Mouse (Mus musculus) hindbrain, postnatal 0 days (tissue): ENCODE results near the gene Sfn. TPM values are rescaled to one million over a fixed set of nuclear protein-coding genes. Genes with fewer than 3 reads are reported as not detected.

Experiments used
- ATAC-seq: fragments of 200-750 bp; cut with Nextera tagmentation; 2 replicates; pipeline ENCODE4 v1.8.0; 2017; ENCODE audit warnings: mild to moderate bottlenecking, moderate TSS enrichment, moderate library complexity
- DNase-seq: peaks from one replicate; pipeline ENCODE4 v3.0.0-alpha.2; 2015; ENCODE audit warnings: low spot score
- H3K27ac ChIP-seq: fragments of 300-500 bp; sonication (generic); 2 replicates; pipeline ENCODE4 v1.5.1; 2014; ENCODE audit warnings: mild to moderate bottlenecking
- H3K27me3 ChIP-seq: fragments of 300-500 bp; sonication (generic); 2 replicates; pipeline ENCODE4 v1.6.1; 2014; ENCODE audit warnings: low read length, mixed read lengths; ENCODE audit not compliant: insufficient read depth
- H3K36me3 ChIP-seq: fragments of 300-500 bp; sonication (generic); 2 replicates; pipeline ENCODE4 v1.6.1; 2014; ENCODE audit warnings: low read length, mixed read lengths; ENCODE audit not compliant: insufficient read depth
- H3K4me1 ChIP-seq: fragments of 300-500 bp; sonication (generic); 2 replicates; pipeline ENCODE4 v1.6.1; 2014; ENCODE audit warnings: antibody characterized with exemption, low read length, mixed read lengths; ENCODE audit not compliant: insufficient read depth
- H3K4me2 ChIP-seq: fragments of 300-500 bp; sonication (generic); 2 replicates; pipeline ENCODE4 v1.6.1; 2014; ENCODE audit warnings: low read depth, mild to moderate bottlenecking, low read length, moderate library complexity, mixed read lengths
- H3K4me3 ChIP-seq: fragments of 300-500 bp; sonication (generic); 2 replicates; pipeline ENCODE4 v1.5.1; 2014; ENCODE audit warnings: low read length
- H3K9ac ChIP-seq: fragments of 300-500 bp; sonication (generic); replicated peaks from 2 replicates; pipeline ENCODE4 v1.6.1; 2014; ENCODE audit warnings: mild to moderate bottlenecking, low read length, moderate library complexity, mixed read lengths
- H3K9me3 ChIP-seq: fragments of 300-500 bp; sonication (generic); 2 replicates; pipeline ENCODE4 v1.6.1; 2016; ENCODE audit warnings: low read length, mixed read lengths
- CTCF ChIP-seq: IDR thresholded peaks from 2 replicates; pipeline ENCODE4 v1.5.1; 2016; ENCODE audit warnings: antibody characterized with exemption, control low read depth, low read depth
- WGBS: fragments of 180-500 bp; shearing (Covaris S2); extraction: QIAGEN DNeasy Blood & Tissue Kit; methylation state at CpG from one replicate; pipeline ENCODE4 v1.1.7; 2014; 5-methylcytosine and 5-hydroxymethylcytosine counted together
- polyA plus RNA-seq: library from polyadenylated mRNA; unstranded; fragments of >200 nt; fragmentation: Nextera tagmentation; extraction: Ambion mirVana; gene quantifications from 2 replicates; pipeline ENCODE4 v1.2.1, GENCODE M21; 2015
- total RNA-seq: library from RNA; depleted of rRNA; stranded (reverse); fragments of >200 nt; gene quantifications from 2 replicates; pipeline ENCODE4 v1.2.3, GENCODE M21; 2014

Sfn gene
- total and polyA plus RNA-seq, 2 experiments from 2014 or later = 1.4 to 2.8 TPM

DNA sequence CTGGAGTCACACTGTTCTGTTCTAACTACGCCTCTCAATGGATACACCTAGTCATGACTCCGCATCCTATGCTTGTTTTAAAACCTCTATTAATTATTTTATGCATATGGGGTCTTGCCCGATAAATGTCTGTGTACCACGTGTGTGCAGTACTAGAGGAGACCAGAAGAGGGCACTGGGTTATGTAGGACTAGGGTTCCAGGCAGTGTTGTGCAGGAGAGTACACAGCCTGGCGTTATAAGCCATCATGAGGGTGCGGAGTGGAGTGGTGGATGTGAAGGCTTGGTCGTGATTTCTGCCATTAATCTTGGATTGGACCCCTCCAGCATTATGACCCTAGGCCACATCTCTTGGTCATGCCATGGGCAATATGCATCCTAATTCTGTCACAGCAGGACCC is 10.4 kb upstream of the Sfn start:
- Histone ChIP-seq H3K9ac (no peak overlapping the region), H3K4me3 (no peak overlapping the region), H3K4me2 (no peak overlapping the region), H3K4me1 (no peaks in the 10 kb centered on the region), H3K9me3 (no peaks in the 10 kb centered on the region), H3K27me3 (no peaks in the 10 kb centered on the region), H3K27ac (no peak overlapping the region), H3K36me3 (peaks cover 18% of the 10 kb centered on the region; the same call in 1 of the 2 replicates)
- peak; percentile 40 for TF ChIP-seq CTCF
- no peak for DNase-seq
- no peak for ATAC-seq
- 98% methylated on average over 7 of the region's 7 CpGs for WGBS

DNA sequence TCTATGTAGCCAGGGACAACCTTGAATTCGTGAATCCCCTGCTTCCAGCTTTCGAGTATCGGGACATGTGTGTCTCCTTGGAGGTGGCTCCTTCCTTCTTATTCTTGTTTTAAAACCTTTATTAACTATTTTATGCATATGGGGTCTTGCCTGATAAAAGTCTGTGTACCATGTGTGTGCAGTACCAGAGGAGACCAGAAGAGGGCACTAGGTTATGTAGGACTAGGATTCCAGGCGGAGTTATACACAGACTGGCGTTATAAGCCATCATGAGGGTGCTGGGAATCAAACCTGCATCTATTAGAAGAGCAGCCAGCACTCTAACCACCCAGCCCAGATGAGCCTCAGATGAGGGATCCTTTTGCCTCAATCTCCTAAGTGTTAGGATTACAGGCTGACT is 9.8 kb upstream of the Sfn start:
- Histone ChIP-seq H3K4me1 (no peaks in the 10 kb centered on the region), H3K4me3 (no peak overlapping the region), H3K36me3 (peaks cover 23% of the 10 kb centered on the region; the same call in 1 of the 2 replicates), H3K9me3 (no peaks in the 10 kb centered on the region), H3K9ac (no peak overlapping the region), H3K4me2 (no peak overlapping the region), H3K27ac (no peak overlapping the region), H3K27me3 (no peaks in the 10 kb centered on the region)
- peak; percentile 46 for TF ChIP-seq CTCF
- DNase-seq (no peak), ATAC-seq (no peak)
- WGBS = 97% methylated on average over 5 of the region's 5 CpGs

DNA sequence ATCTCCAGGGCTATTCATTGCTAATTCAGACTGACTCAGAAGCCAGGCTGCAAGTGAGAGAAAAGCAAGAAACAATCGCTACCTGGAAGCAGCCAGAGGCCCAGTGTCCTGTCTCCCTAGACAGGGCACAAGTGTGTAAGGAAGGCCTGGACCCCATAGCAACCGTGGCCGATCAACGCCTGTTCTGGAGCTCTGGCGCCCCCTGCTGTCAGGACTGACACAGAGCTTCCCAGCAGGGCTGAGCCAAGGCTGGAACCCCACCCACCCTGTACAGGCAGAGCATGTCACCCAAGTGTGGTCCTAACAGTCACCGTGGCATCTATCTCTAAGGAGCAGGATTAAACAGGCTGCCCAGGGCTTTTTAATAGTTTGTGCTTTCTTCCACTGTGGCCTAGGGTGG is 7.8 kb upstream of the Sfn start:
- Histone ChIP-seq H3K9me3 (no peaks in the 10 kb centered on the region), H3K27ac (no peak overlapping the region), H3K36me3 (peaks cover 35% of the 10 kb centered on the region; the same call in 1 of the 2 replicates), H3K9ac (no peak overlapping the region), H3K4me3 (no peak overlapping the region), H3K27me3 (no peaks in the 10 kb centered on the region), H3K4me1 (no peaks in the 10 kb centered on the region), H3K4me2 (no peak overlapping the region)
- peak; percentile 77 for DNase-seq
- 15% methylated on average over 6 of the region's 6 CpGs for WGBS
- TF ChIP-seq CTCF = peak; percentile 88
- peak; percentile 57 for ATAC-seq

DNA sequence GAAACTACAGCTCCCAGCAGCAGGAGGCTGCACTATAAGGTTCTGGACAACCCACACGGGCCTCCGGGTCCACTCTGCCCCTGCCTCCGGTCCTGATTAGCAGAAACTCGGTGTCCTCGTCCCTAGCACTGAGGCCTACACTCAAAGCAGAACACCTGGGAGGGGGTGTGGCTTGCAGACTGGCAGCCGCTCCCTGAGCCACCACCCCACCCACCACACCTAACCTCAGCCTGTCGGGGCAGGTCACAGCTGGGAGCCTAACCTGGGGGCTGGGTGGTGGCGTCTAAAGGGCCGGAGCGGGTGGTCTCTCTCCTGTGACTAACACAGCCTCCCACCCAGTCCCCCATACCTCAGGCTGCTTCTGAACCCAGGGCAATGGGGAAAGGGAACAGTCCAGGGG is 5.3 kb upstream of the Sfn start:
- Histone ChIP-seq H3K4me2 (no peak overlapping the region), H3K9me3 (no peaks in the 10 kb centered on the region), H3K36me3 (peaks cover 36% of the 10 kb centered on the region), H3K4me3 (no peak overlapping the region), H3K27ac (no peak overlapping the region), H3K4me1 (no peaks in the 10 kb centered on the region), H3K27me3 (peaks cover 6% of the 10 kb centered on the region), H3K9ac (no peak overlapping the region)
- ATAC-seq (no peak), DNase-seq (no peak)
- no peak for TF ChIP-seq CTCF
- WGBS = 84% methylated on average over 10 of the region's 10 CpGs

DNA sequence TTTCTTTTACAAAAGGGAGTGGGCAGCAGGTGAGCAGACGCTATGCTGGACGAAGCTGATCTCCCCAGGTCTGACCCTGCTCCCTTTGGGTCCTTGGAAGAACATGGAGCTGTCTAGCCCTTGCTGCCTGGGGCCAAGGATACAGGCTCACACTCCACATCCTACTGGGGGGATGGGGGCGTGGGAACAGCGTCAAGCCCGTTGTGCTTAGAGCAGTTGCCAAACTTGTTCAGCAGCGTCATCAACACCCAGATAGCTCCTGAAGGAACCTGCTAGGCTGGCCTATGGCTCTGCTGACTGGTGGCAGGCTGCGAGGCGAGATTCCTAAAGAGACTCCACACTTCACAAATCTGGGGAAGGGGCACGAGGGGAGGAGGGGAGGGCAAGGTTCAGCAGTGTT is 3.4 kb upstream of the Sfn start:
- Histone ChIP-seq H3K27ac (no peak overlapping the region), H3K9ac (no peak overlapping the region), H3K4me1 (no peaks in the 10 kb centered on the region), H3K9me3 (no peaks in the 10 kb centered on the region), H3K4me3 (no peak overlapping the region), H3K4me2 (no peak overlapping the region), H3K36me3 (peaks cover 33% of the 10 kb centered on the region), H3K27me3 (peaks cover 12% of the 10 kb centered on the region)
- no peak for ATAC-seq
- 51% methylated on average over 9 of the region's 9 CpGs for WGBS
- TF ChIP-seq CTCF = no peak
- DNase-seq = no peak

- WGBS = 54% methylated on average over 6 of the region's 6 CpGs
- DNase-seq (no peak), ATAC-seq (no peak)
- H3K4me3 ChIP-seq = no peak overlapping the region
- H3K4me1 ChIP-seq = peaks cover 1% of the 10 kb centered on the region
- H3K27me3 ChIP-seq = peaks cover 17% of the 10 kb centered on the region
- peaks cover 33% of the 10 kb centered on the region for H3K36me3 ChIP-seq
- TF ChIP-seq CTCF = no peak
- no peak overlapping the region for H3K9ac ChIP-seq
- no peak overlapping the region for H3K4me2 ChIP-seq
- H3K9me3 ChIP-seq = no peaks in the 10 kb centered on the region
- H3K27ac ChIP-seq = no peak overlapping the region
Measured at GRCm38 (mm10) chr4:133604856-133605255, 2.9 kb upstream of the Sfn start.

- Histone ChIP-seq H3K9ac (no peak overlapping the region), H3K4me1 (peaks cover 7% of the 10 kb centered on the region), H3K27ac (no peak overlapping the region), H3K9me3 (no peaks in the 10 kb centered on the region), H3K27me3 (peaks cover 22% of the 10 kb centered on the region), H3K36me3 (peaks cover 33% of the 10 kb centered on the region), H3K4me3 (no peak overlapping the region), H3K4me2 (no peak overlapping the region)
- WGBS = 79% methylated on average over 7 of the region's 7 CpGs
- DNase-seq (no peak), ATAC-seq (no peak)
- TF ChIP-seq CTCF = no peak
Measured at GRCm38 (mm10) chr4:133604175-133604574, 2.2 kb upstream of the Sfn start.
